Mouse (Mus musculus) ovary, adult 18-20 months (tissue): ENCODE measurements around the gene Fmo5.

Source experiments
- DNase-seq: peaks from one replicate; pipeline ENCODE4 v3.0.0; 2022; ENCODE audit warnings: low spot score, mixed read lengths

Gene Fmo5

DNA sequence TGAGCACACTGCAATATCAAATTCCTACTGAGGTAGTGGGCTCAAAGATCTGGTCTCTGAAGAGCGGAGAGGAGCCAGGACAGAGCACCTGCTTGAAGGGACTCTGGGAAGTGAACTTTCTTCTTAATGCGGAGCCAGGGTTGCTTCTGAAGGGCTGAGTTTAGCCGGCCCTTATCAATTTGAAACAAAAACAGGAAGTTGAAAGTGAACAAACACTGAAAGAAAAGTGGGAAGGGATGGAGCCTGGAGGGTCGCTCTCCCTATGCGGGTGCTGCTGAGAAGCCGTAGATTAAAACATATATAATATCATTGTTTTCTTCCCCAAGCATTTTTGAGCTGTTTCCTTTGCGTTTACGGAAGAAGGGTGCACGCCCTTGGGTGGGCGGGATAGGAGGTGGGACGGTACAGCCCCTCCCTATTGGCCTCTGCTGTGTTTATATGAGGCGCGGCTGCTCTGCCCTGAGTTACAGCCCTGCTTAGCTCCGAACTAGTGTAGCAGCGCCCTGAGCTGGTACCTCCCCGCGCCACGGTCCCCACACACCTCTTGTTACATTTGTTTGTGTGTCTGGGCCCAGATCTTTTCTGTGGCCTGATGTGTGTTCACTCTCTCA, at the start of gene Fmo5:
TSS of gene Fmo5 (plus strand) at position 414 of the 611 bp plus-strand sequence.
- DNase-seq, result peak; percentile 67

DNA sequence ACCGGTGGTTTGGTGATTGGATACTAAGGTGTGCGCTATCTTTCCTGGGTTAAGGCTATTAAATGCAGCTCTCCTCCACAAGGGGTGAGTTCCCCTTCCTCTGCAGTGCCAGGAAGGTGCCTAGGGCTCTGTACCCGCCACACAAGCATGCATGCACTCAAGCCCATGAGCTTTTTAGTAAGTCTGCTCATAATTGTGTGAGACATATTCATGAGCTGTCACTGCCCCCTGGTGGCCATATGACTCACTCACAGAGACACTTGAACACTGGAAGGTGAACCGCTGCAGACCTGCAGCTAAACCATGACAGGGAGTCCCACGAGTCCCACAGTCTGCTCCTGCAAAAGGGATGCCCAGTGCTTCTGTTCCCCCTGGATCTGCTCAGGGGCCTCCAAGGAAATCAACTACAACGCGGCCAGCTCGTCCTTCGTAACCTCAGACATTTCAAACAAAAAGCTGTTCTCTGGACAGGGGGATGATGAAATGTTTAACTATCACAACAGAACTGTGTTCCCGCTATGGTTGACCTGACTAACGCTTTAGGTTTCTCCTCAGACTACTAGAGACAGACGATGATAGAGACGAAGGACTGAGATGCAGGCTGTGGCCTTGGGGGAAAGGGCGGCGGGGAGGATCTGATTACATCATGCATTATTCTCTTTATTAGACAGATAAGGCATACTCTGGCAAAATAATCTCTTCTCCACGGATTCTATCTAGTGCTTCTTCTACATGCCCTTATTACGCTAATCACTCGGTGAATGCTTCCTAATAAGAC, 43.0 kb upstream of the Fmo5 start:
- peak; percentile 46 for DNase-seq

DNA sequence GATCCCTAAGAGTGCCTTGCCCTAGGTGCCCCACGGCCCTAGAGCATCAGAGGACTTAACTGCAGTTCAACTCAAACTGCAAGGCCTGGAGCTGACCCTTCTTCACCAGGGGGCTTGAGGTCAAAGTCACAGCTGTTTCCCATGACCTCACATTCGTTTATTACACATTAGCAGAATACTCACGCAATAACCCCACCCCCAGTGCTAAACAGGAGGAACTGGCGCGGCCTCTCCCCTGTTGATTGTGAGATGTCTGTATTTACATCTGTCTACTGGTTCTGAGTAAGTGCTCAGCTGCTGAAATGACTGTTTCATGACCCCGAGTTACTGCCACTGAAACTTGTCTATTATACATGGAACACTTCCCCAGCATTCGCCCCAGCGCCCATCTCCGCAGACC, 40.9 kb upstream of the Fmo5 start:
- DNase-seq, result no peak

DNA sequence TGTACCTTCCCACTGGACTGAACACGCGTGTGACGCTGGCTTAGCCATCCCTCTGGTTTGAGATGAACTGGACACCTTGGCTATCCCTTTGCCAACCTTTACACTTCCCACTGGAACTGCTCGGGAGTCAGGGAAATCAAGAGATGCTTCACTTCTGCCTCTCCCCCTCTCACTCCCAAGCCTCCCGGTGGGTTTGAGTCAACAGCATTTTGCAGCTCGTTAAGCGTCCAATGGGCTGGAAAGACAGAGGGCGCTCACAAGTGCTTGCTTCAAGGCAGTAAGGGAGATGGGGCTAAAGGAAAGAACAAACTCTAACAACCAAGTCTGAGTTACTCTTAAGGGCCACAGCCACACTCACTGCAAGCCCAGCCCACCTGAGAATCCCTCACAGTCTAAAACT, 37.9 kb upstream of the Fmo5 start:
- DNase-seq, result no peak

- DNase-seq, result no peak
Measured at GRCm38 (mm10) chr3:97593089-97593488, 35.5 kb upstream of the Fmo5 start.

DNA sequence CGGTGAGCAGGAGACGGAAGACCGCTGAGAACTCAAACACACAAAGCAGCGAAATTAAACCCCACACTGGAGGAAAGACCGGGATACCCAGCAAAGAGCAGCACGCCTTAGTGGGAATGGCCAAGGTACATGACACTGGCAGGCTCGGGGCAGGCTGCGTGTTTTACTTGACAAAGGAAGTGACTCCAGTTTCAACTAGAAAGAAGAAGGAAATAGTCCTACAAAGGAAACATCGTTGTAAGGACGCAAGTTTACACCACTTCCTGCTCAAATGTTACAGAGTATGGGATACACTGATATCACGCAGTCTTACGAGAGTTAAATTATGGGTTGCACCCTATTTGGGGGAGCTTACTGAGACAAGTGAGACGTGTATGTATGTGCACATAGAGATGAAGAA, 34.5 kb upstream of the Fmo5 start:
- no peak for DNase-seq

DNA sequence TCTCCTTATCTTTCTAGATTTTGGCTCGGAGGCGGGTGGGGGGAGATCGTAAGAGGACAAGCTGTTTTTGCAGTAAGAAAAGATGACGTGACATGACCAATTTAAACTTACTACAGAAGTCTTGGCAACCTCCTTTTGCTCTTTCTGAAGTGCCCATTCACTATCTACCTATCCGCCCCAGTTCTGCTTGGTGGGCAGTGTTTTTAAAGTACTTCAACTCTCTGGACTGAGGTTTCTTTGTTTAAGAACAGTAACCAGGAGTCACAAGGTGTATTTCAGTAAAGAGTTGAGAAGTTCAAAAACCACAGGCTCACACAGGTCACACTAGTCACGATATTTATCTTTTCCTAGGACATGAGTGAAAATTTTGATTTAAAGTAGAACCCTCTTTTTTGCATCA, 33.5 kb upstream of the Fmo5 start:
- no peak for DNase-seq

GRCm38 (mm10) chr3:97596796-97597195, 31.8 kb upstream of the Fmo5 start:
- no peak for DNase-seq

DNA sequence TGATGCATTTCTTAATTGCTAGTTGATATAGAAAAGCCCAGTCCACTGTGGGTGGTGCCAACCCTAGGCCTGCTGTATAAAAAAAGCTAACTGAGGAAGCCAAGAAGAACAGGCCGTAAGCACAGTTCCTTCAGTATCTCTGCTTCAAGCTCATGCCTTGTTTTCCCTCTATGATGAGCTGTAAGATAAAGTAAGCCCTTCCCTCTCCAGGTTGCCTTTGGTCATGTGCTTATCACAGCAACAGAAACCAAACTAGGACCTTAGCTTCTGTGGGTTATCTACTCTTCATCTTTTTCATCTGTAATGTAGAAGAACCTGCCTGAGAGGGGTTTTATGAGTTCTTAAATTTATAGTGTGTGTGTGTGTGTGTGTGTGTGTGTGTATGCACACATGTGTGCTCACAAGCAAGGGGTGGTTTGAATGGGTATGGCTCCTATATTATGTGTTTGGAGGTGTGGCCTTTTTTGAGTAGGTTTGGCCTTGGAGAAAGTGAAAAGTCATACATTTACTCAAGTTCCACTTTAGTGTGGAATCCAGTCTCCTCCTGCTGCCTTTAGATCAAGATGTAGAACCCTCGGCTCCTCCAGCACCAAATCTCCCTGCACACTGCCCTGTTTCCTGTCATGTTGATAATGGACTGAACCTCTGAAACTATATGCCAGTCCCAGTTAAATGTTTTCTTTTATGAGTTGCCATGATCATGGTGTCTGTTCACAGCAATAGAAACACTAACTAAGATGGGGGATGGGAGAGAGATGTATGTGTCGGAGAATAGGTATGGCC, 28.4 kb upstream of the Fmo5 start:
- DNase-seq, result no peak

DNA sequence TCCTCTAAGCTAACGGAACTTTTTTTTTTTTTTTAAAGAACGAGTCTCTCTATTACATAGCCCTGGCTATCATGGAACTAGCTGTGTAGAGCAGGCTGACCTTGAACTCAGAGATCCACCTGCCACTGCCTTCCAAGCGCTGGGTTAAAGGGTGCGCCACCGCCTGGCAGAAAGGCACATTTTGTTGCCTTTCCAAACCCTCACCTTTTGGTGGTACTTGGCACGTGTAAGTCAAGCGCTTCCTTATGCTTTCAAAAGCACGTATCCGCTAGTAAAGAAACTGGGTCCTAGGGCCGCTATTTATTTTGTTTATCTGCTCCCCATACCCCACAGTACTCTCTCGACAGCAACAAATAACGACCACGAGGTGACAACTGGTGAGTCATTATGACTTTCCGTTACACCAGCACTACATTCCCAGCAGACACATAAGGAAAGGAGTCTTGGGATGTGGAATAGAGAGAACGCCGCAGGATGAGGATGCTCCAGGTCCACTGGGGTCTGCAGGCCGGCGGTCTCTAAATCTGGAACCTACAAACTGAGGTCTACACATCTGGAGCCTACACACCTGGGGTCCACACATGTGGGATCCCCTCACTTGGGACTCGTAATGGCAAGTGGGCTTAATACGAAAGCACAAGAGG, 19.3 kb upstream of the Fmo5 start:
- no peak for DNase-seq

DNA sequence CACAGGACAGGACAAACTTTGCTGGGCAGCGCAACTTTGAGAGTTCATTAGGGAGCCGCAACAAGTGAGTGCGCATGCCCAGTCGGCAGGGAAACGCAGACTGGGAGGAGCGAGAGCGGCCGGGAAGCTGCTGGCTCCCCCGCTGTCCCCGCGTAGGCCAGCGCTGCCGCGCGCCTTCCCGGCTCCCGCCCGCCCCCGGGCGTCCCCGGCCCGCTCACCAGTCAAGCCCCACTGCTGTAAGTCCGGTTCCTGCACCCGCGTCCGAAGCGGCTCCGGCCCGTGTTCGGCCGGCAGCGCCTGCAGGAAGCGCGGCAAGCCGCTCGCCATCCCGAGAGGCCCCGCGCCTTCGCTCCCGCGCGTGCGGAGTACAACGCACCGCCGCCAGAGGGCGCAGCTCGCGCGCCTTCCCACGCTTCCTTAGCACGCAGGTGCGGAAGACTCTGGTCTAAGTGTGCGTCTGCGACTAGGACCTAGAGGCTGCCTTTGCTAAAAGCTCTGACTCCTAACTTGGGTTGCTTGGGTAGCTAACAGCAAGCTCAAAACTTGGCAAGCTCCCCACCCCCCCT, 18.7 kb upstream of the Fmo5 start, which contains the start of gene Chd1l:
TSS of gene Chd1l (minus strand) at position 359 of the 566 bp plus-strand sequence.
- peak; percentile 78 for DNase-seq

DNA sequence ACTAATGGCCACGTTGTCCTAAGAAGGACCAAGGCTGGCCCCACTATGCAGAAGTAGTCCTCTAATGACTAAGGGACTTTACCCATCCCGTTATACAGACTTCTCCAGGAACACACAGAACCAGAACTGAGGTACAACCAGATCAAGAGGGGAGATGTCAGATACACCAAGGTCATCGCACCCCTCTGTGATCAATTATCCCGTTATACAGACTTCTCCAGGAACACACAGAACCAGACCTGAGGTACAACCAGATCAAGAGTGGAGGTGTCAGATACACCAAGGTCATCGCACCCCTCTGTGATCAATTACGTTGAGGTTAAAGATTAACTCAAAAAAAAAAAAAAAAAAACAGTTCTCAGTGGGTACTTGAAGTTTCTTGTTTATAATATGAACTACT, 17.6 kb upstream of the Fmo5 start:
- DNase-seq, result no peak

- DNase-seq, result no peak
Measured at GRCm38 (mm10) chr3:97615154-97615553, 13.4 kb upstream of the Fmo5 start.

DNA sequence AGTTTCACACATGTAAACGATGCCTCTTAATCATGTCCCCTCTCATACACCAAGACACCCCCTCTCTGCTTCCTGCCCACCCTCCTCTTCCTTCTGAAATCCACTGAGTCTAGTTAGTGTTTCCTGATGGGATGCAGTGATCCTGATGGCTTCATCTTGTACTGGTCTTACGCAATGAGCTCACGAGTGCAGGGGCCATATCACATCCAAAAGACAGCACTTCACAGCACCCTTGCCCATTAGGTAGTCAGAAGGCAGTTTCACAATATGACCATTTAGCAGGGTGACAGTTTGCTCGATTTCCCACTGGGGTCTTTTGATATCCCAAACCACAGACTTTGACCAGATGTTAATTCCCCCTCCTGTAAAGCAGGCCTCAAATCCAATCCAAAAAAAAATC, 12.7 kb upstream of the Fmo5 start:
- DNase-seq, result no peak

DNA sequence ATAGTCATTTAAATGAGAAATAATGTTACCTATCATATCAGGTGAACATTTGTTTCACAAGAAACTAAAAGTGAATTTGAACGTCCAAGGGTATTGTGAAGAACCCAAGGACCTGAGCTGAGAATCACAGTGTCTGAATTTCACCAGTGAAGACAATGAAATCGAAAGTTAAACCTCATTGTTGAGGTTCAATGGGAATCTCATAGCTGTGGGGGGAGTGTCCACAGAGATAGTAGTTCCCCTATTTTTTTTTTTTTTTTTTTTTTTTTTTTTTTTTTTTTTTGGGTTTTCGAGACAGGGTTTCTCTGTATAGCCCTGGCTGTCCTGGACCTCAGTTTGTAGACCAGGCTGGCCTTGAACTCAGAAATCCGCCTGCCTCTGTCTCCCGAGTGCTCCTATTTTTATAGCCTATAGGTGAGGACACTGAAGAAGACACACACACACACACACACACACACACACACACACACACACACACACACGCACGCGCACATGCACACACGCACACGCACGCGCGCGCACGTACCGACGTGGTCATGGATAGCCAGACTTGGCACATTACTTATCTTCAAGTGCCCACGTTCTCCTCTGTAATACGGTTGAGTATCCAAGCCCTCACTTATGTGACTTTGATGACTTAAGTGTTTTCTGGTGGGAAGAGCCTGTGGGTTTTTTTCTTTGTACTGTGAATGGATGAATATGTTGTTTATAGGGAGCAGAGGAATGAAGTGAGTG, 11.3 kb upstream of the Fmo5 start:
- no peak for DNase-seq

DNA sequence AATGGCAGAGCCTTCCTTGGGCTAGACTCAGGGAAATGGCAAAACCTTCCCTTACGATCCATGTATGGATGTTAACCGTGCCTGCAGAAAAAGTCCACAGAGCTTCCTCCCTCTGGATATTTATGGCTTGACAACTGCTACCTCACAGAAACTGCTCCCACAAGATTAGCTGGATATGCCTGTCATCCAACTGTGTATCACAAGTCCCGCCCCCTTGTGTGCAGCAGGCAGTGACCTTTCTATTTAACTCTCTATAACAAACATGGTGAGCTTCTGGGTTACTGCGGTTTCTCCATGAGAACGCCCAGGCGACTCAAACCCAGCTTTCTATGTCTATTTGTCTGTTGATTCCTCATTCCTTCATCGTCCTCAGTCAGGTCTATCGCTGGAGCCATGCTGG, 10.7 kb upstream of the Fmo5 start:
- no peak for DNase-seq

GRCm38 (mm10) chr3:97620657-97621056, 7.9 kb upstream of the Fmo5 start:
- no peak for DNase-seq

DNA sequence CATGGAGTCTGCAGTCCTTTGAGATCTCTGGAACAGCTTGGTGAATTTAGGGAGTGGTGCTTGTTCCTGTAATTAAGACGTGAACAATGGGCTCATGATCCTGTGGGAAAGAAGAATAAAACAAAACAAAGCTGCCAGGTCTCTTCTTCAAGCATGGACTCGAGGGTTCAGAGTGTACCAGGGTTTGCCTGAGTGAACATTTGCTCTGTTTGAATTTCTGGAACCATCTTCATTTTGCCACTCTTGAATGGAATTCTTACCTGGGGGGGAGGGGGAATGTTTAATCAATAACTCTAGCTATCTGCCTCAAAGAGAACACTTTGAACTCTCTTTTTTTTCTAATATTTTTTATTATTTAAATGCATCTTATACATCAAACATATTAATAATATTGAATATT, 4.0 kb upstream of the Fmo5 start:
- DNase-seq, result no peak

- DNase-seq, result no peak
Measured at GRCm38 (mm10) chr3:97627893-97628292, 711 bp upstream of the Fmo5 start.

DNA sequence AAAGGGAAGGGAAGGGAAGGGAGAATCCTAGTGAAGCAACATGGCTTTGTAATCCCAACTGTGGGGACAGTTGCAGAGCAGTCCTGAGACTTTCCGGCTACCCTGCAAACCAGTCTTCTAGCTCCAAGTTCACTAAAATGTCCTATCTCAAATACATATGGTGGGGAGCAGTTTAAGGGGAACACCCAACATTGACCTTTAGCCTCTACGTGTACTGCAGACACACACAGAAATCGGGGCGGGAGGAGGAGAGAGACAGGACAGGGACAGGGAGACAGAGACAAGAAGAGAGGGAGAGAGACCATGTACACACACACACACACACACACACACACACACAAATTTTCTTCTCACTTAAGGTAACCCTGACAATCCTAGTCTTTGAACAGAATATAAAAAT, 1.3 kb downstream of the Fmo5 start:
- DNase-seq, result no peak

DNA sequence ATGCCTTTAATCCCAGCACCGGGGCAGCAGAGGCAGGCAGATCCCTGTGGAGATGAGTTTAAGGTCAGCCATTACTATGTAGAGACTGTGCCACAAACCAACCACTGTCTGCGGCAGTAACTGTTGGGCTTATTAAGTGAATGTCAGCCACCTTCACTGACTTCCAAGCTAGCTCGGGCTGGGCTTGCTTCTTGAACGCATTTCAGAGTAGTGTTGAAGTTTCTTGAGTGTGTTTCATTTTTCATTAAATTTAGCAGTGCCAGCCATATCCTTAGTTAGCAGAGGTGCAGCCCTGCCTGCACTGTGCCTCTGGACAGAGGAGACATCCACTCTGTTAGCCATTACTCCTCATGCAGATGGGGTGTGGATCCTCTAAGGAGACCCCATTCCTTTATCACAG, 2.1 kb downstream of the Fmo5 start:
- DNase-seq, result no peak
